Mouse (Mus musculus): ENCODE results near the gene Itpkb. TPM values are rescaled to one million over a fixed set of nuclear protein-coding genes. Genes with fewer than 3 reads are reported as not detected.

The Itpkb gene
- polyA plus RNA-seq, 1 experiment from 2014 or later, result 7.2 TPM

DNA sequence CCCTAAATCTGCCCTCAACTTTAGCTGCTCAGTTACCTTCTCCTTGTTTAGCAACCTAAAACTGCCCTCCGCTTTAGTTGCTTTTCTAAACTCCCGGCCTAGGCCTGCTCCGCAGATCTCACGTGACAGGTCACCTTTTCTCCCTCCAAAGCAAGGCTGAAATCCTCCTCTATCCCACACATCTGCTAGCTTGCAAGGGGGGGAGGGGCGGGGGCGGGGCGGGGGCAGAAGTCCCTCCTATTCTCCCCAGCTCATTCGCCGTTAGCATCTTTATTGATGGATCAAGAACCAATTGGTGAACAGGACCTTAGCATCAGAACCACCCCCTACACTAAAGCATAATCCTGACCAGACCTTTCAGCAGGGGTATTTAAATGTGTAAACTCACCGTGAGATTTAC is 10.4 kb upstream of the Itpkb start:
- Histone ChIP-seq H3K4me1 (ENCODE audit: control insufficient read depth, insufficient read depth, low read length) (no peaks in the 10 kb centered on the region), H3K9ac (ENCODE audit: low read length) (no peak overlapping the region), H3K4me2 (ENCODE audit: low read depth, severe bottlenecking) (no peak overlapping the region), H3K36me3 (ENCODE audit: control insufficient read depth, insufficient read depth, low read length) (no peaks in the 10 kb centered on the region), H3K27me3 (ENCODE audit: control insufficient read depth, insufficient read depth, low read length) (no peaks in the 10 kb centered on the region), H3K9me3 (ENCODE audit: control insufficient read depth, low read length) (no peaks in the 10 kb centered on the region), H3K27ac (replicated peaks; ENCODE audit: low read depth, low read length) (no peak overlapping the region), H3K4me3 (ENCODE audit: low read depth, low read length) (no peak overlapping the region)
- DNase-seq (ENCODE audit: low spot score) (peak; percentile 51), ATAC-seq (ENCODE audit: insufficient number of reproducible peaks, low FRiP score, low TSS enrichment, low read depth) (peak; percentile 65; the same call in 1 of the 2 replicates)
- WGBS, result 8% methylated on average over 10 of the region's 10 CpGs

DNA sequence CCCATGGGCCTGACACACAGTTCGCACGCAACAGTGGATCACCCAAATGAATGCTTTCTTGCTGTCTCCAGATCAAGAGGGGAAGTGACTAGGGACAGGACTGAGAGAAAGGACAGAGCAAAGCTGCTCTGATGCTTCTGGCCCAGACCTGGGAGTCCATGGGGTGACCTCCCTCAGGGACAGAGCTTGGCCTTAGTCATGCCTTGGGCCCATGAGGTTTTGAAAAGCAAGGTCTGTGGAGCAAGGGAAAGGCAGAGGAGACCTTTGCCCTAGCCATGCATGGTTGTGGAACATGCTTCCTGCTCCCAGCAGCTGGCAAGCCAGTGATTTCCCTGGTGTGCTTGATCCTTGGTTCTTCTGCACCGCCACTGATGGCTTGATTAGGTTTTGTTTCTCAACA is 7.4 kb upstream of the Itpkb start:
- Histone ChIP-seq H3K4me1 (ENCODE audit: control insufficient read depth, insufficient read depth, low read length) (no peaks in the 10 kb centered on the region), H3K27me3 (ENCODE audit: control insufficient read depth, insufficient read depth, low read length) (no peaks in the 10 kb centered on the region), H3K4me2 (ENCODE audit: low read depth, severe bottlenecking) (no peak overlapping the region), H3K4me3 (ENCODE audit: low read depth, low read length) (no peak overlapping the region), H3K36me3 (ENCODE audit: control insufficient read depth, insufficient read depth, low read length) (no peaks in the 10 kb centered on the region), H3K9me3 (ENCODE audit: control insufficient read depth, low read length) (no peaks in the 10 kb centered on the region), H3K27ac (replicated peaks; ENCODE audit: low read depth, low read length) (no peak overlapping the region), H3K9ac (ENCODE audit: low read length) (no peak overlapping the region)
- ATAC-seq (ENCODE audit: insufficient number of reproducible peaks, low FRiP score, low TSS enrichment, low read depth) (no peak), DNase-seq (ENCODE audit: low spot score) (no peak)
- 97% methylated on average over 3 of the region's 3 CpGs for WGBS

DNA sequence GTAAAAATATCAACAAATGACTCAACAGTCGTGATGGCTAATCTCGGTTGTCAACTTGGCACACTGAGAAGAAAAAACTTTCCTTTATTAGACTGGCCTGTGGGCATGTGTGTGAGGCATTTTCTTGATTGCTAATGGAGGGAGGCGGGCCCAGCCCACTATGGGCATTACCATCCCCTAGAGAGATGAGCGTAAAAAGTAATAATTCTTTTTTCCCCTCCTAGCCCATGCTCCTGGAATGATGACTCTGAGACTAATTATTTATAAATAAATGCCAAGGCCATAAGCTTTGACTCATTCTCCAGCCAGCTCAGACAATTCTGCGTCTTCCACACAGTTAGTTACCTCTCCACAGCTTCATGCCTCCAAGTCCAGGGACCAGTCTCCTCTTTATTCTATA is 6.8 kb upstream of the Itpkb start:
- no peak for DNase-seq (ENCODE audit: low spot score)
- H3K4me3 ChIP-seq (ENCODE audit: low read depth, low read length), result no peak overlapping the region
- no peak overlapping the region for H3K27ac ChIP-seq (replicated peaks; ENCODE audit: low read depth, low read length)
- H3K4me2 ChIP-seq (ENCODE audit: low read depth, severe bottlenecking), result no peak overlapping the region
- ATAC-seq (ENCODE audit: insufficient number of reproducible peaks, low FRiP score, low TSS enrichment, low read depth), result no peak
- H3K36me3 ChIP-seq (ENCODE audit: control insufficient read depth, insufficient read depth, low read length), result no peaks in the 10 kb centered on the region
- WGBS, result 92% methylated on average over 5 of the region's 5 CpGs
- H3K27me3 ChIP-seq (ENCODE audit: control insufficient read depth, insufficient read depth, low read length), result no peaks in the 10 kb centered on the region
- no peak overlapping the region for H3K9ac ChIP-seq (ENCODE audit: low read length)
- no peaks in the 10 kb centered on the region for H3K9me3 ChIP-seq (ENCODE audit: control insufficient read depth, low read length)
- H3K4me1 ChIP-seq (ENCODE audit: control insufficient read depth, insufficient read depth, low read length), result no peaks in the 10 kb centered on the region

DNA sequence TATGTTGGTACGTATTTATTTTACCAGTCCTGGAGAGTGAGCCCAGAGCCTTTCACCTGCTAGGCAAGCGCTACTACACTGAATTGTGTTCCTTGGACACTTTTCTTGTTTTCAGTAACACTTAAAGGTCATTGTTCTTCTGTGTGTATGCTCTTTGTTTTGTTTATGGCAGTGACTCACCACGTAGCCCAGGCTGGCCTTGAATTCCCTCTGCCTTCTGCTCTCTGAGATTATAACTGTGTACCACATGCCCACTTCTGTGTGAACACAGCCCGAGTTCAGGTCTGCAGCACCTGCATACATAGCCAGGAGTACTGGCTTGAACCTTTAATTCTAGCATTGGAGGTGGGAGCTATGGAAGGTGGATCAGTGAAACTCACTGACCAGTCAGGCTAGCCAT is 6.0 kb upstream of the Itpkb start:
- Histone ChIP-seq H3K4me3 (ENCODE audit: low read depth, low read length) (no peak overlapping the region), H3K27ac (replicated peaks; ENCODE audit: low read depth, low read length) (no peak overlapping the region), H3K36me3 (ENCODE audit: control insufficient read depth, insufficient read depth, low read length) (no peaks in the 10 kb centered on the region), H3K27me3 (ENCODE audit: control insufficient read depth, insufficient read depth, low read length) (no peaks in the 10 kb centered on the region), H3K9me3 (ENCODE audit: control insufficient read depth, low read length) (no peaks in the 10 kb centered on the region), H3K9ac (ENCODE audit: low read length) (no peak overlapping the region), H3K4me2 (ENCODE audit: low read depth, severe bottlenecking) (no peak overlapping the region), H3K4me1 (ENCODE audit: control insufficient read depth, insufficient read depth, low read length) (no peaks in the 10 kb centered on the region; the same call in 1 of the 2 replicates)
- ATAC-seq (ENCODE audit: insufficient number of reproducible peaks, low FRiP score, low TSS enrichment, low read depth) (no peak), DNase-seq (ENCODE audit: low spot score) (no peak)
- WGBS, result 91% methylated on average over 4 of the region's 4 CpGs

DNA sequence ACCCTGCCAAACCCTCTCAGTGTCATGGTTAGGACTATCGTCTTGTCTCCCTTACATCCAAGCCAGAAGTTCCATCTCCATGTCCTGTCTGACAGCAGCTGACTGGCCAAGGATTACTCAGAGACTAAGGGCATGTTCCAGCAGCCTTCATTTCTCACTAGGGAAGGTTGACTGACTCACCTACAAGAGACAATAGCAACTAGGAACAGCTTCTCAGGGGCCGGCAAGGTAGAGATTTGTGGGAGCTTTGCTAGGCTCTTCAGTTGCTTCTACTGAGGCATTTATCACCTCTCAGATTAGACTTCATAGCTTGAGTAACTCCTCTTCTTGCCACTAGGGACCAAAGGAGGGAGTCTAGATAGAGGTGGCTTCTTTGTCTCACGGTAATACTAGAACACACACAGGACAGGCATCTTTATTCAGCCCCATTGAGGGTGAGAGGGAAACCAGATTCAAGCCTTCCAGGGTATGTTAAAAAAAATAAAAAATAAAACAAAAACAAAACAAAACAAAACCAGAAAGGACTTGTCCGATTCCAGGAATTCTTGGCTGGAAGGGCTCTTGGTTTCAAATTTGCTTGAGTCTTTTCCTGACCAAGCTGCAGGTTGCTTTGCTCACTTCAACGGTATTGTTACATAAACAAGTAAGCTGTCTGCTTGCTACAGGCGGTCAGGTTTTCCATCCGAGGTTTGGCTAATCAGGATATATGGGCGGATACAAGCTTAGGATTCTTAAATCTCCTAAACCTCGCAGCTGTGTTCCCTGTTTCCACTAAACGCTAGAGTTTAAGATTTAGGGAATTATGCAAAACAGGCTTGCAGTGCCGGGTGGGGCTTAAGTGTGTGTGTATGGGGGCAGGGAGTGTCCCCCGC is 1.3 kb upstream of the Itpkb start:
- 0 out of 2 replicates have a peak, but pooled peaks cover 5% of the 10 kb centered on the region for H3K27me3 ChIP-seq (ENCODE audit: control insufficient read depth, insufficient read depth, low read length)
- 22% methylated on average over 12 of the region's 12 CpGs for WGBS
- H3K4me1 ChIP-seq (ENCODE audit: control insufficient read depth, insufficient read depth, low read length), result peaks cover 19% of the 10 kb centered on the region
- H3K4me3 ChIP-seq (ENCODE audit: low read depth, low read length), result no peak overlapping the region
- DNase-seq (ENCODE audit: low spot score), result no peak
- H3K4me2 ChIP-seq (ENCODE audit: low read depth, severe bottlenecking), result peak overlapping the region; percentile 99
- 0 out of 2 replicates have a peak overlapping the region, but pooled peaks have one; percentile 12 for H3K9ac ChIP-seq (ENCODE audit: low read length)
- no peak for ATAC-seq (ENCODE audit: insufficient number of reproducible peaks, low FRiP score, low TSS enrichment, low read depth)
- no peaks in the 10 kb centered on the region for H3K9me3 ChIP-seq (ENCODE audit: control insufficient read depth, low read length)
- H3K27ac ChIP-seq (replicated peaks; ENCODE audit: low read depth, low read length), result no peak overlapping the region; the same call in 1 of the 2 replicates
- peaks cover 2% of the 10 kb centered on the region; the same call in 1 of the 2 replicates for H3K36me3 ChIP-seq (ENCODE audit: control insufficient read depth, insufficient read depth, low read length)

DNA sequence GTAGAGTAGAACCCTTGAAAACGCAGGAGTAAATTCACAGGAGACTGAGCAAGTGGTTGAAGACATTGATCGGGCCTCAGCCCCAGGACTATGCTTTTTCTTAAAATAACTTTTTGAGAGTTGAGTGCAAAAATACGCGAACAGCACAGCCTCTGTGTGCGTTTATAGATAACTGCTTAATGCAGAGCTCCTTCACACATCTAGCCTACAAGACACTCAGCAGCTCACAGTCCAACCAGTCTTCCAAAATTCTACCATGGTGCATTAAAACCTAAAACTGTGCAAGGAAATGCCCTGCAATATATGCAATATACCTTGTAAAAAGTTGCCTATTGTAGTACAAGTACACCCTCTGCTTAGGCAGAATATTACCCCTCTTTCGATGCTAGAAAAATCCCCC is 579 bp upstream of the Itpkb start:
- H3K4me1 ChIP-seq (ENCODE audit: control insufficient read depth, insufficient read depth, low read length), result peaks cover 20% of the 10 kb centered on the region
- H3K27me3 ChIP-seq (ENCODE audit: control insufficient read depth, insufficient read depth, low read length), result 0 out of 2 replicates have a peak, but pooled peaks cover 5% of the 10 kb centered on the region
- ATAC-seq (ENCODE audit: insufficient number of reproducible peaks, low FRiP score, low TSS enrichment, low read depth) (no peak), DNase-seq (ENCODE audit: low spot score) (no peak)
- peaks cover 2% of the 10 kb centered on the region; the same call in 1 of the 2 replicates for H3K36me3 ChIP-seq (ENCODE audit: control insufficient read depth, insufficient read depth, low read length)
- WGBS, result 23% methylated on average over 6 of the region's 6 CpGs
- peak overlapping the region; percentile 99 for H3K4me2 ChIP-seq (ENCODE audit: low read depth, severe bottlenecking)
- 0 out of 2 replicates have a peak overlapping the region, but pooled peaks have one; percentile 12 for H3K9ac ChIP-seq (ENCODE audit: low read length)
- no peaks in the 10 kb centered on the region for H3K9me3 ChIP-seq (ENCODE audit: control insufficient read depth, low read length)
- peak overlapping the region; percentile 2; the same call in 1 of the 2 replicates for H3K27ac ChIP-seq (replicated peaks; ENCODE audit: low read depth, low read length)
- no peak overlapping the region for H3K4me3 ChIP-seq (ENCODE audit: low read depth, low read length)

DNA sequence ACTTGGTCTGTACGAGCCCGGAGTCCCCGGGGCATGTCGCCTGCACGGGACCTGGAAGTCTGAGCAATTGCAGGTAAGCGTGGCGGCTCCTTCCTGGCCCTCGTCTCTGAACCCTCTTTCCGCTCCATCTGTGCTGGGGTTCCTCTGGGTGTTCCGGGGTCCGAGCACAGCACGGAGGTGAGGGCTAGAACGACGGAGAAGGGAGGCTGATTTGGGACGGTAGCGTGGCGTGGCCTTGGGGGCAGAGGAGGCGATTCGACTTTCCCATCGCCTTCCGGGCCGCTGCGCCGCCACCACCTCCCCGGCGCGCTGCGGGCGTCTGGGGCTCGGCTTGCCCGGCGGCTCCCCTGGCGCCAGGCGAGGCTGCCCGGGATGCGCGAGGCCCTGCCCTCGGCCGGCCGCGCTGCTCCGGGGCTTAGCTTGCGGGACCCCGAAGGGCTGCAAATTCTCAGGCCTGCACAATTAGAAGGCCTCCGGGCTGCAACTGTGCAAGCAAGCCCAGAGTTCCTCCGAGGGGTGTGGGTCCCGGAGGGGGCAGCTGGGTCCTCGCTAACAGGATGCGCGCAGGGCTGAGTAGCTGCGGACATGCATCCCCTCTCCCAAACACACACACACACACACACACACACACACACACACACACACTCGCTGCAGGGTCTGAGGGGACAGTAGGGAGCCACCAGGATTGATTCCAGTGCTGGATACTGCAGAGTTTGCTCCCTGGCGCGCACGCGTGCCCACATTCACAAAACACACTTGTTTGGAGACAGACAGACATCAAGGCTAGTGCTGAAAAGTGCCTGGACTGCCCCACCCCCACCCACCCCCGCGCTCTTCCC is 641 bp downstream of the Itpkb start:
- ATAC-seq (ENCODE audit: insufficient number of reproducible peaks, low FRiP score, low TSS enrichment, low read depth) (peak; percentile 48), DNase-seq (ENCODE audit: low spot score) (peak; percentile 71)
- Histone ChIP-seq H3K9me3 (ENCODE audit: control insufficient read depth, low read length) (no peaks in the 10 kb centered on the region), H3K9ac (ENCODE audit: low read length) (peak overlapping the region; percentile 93), H3K4me3 (ENCODE audit: low read depth, low read length) (peak overlapping the region; percentile 74), H3K27me3 (ENCODE audit: control insufficient read depth, insufficient read depth, low read length) (0 out of 2 replicates have a peak, but pooled peaks cover 5% of the 10 kb centered on the region), H3K27ac (replicated peaks; ENCODE audit: low read depth, low read length) (peak overlapping the region; percentile 92), H3K36me3 (ENCODE audit: control insufficient read depth, insufficient read depth, low read length) (peaks cover 2% of the 10 kb centered on the region; the same call in 1 of the 2 replicates), H3K4me2 (ENCODE audit: low read depth, severe bottlenecking) (peak overlapping the region; percentile 99), H3K4me1 (ENCODE audit: control insufficient read depth, insufficient read depth, low read length) (peaks cover 20% of the 10 kb centered on the region)
- under 1% methylated on average over 56 of the region's 58 CpGs for WGBS

DNA sequence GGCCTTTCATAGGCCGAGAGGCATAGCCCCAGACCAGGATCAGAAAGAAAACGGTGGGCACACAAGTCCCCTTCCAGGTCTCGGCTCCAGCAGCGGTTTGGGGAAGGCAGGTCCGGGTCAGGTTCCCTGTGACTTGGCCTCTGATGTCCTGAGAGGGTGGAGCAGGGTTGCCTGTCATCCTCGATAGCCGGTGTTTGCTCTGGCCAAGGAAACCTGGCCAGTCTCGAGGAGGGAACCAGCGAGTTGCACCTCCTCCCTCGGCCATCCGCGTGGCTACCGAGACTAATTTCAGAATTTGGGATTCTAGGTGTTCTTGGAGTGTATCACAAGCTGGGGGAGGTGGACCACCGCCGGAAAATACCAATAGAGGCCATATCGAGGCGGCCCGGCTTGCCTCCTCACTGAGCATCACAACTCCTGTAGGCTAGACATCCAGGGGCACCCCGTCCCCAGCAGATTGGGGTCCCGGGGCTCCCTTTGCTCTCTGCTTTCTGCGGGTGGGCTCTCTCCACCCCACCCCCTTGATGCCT is 1.3 kb downstream of the Itpkb start:
- whole genome bisulfite sequencing, result under 1% methylated on average over 21 of the region's 21 CpGs
- peak overlapping the region; percentile 99 for H3K4me2 ChIP-seq (ENCODE audit: low read depth, severe bottlenecking)
- DNase-seq (ENCODE audit: low spot score) (peak; percentile 66), ATAC-seq (ENCODE audit: insufficient number of reproducible peaks, low FRiP score, low TSS enrichment, low read depth) (peak; percentile 32)
- peak overlapping the region; percentile 92 for H3K27ac ChIP-seq (replicated peaks; ENCODE audit: low read depth, low read length)
- H3K4me3 ChIP-seq (ENCODE audit: low read depth, low read length), result peak overlapping the region; percentile 74
- H3K9me3 ChIP-seq (ENCODE audit: control insufficient read depth, low read length), result no peaks in the 10 kb centered on the region
- H3K9ac ChIP-seq (ENCODE audit: low read length), result peak overlapping the region; percentile 93
- H3K27me3 ChIP-seq (ENCODE audit: control insufficient read depth, insufficient read depth, low read length), result 0 out of 2 replicates have a peak, but pooled peaks cover 5% of the 10 kb centered on the region
- peaks cover 2% of the 10 kb centered on the region; the same call in 1 of the 2 replicates for H3K36me3 ChIP-seq (ENCODE audit: control insufficient read depth, insufficient read depth, low read length)
- H3K4me1 ChIP-seq (ENCODE audit: control insufficient read depth, insufficient read depth, low read length), result peaks cover 20% of the 10 kb centered on the region
